ENCODE assay signal across 34 mouse cellular contexts in the genomic region with DNA sequence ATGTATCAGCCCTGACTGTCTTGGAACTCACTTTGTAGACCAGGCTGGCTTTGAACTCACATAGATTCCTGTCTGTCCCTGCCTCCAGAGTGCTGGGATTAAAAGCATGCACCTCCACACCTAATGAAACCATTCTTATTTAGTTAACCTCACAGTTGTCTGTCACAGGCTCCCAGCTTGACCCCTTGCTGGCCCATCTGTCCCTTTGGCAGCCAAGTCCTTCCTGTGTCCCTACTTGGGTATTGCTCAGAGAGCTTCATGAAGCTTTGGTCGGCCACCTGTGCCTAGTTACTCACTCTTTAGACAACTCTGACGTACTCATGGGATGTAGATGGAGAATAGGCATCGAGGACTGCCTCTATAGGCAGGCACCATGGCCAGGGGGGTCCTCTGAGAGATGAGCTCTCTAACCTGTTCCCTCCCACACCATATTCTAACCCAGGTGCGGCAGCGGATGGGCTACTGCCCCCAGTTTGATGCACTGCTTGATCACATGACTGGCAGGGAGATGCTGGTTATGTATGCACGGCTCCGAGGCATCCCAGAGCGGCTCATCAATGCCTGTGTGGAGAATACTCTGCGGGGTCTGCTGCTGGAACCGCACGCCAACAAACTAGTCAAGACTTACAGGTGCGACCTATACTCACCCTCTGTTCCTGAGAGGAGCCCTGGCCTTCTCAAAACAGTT. TPM values are rescaled to one million over a fixed set of nuclear protein-coding genes. Genes with fewer than 3 reads are reported as not detected.
DNase-seq lines count a peak whose midpoint lies in the region; ATAC-seq and TF ChIP-seq lines count a peak whose summit lies in the region.
"Had no signal": no experiment of that assay in that cellular context is flagged by ENCODE, and none has a peak within 500 bp of the region (broad histone marks: within the 10 kb centered on the region; RNA-seq: fewer than 3 reads in every experiment).

No protein-coding gene starts in this region.

- no peaks in the 10 kb centered on the region for H3K4me1 ChIP-seq in embryonic facial prominence, embryonic 13.5 days
- H3K4me1 ChIP-seq in embryonic facial prominence, embryonic 10.5 days = no peaks in the 10 kb centered on the region
- no peaks in the 10 kb centered on the region for H3K4me1 ChIP-seq in MEL (ENCODE audit: control insufficient read depth in 1 of 2, insufficient read depth in 2 of 2, low read length in 2 of 2)
- no peaks in the 10 kb centered on the region for H3K4me1 ChIP-seq in kidney, embryonic 14.5 days (ENCODE audit: control insufficient read depth, insufficient read depth, low read length)
- H3K4me1 ChIP-seq: embryonic facial prominence, embryonic 12.5 days; heart, embryonic 15.5 days had no signal

- no peak for ATAC-seq in embryonic facial prominence, embryonic 13.5 days (ENCODE audit: insufficient number of reproducible peaks, insufficient read depth, low FRiP score, low TSS enrichment, low read depth)
- no peak for ATAC-seq in kidney, embryonic 14.5 days (ENCODE audit: low FRiP score, low TSS enrichment)
- ATAC-seq: forebrain, postnatal 0 days; intestine, postnatal 0 days; Patski had no signal

- H3K4me3 ChIP-seq in embryonic facial prominence, embryonic 13.5 days = no peak overlapping the region
- H3K4me3 ChIP-seq in embryonic facial prominence, embryonic 10.5 days = no peak overlapping the region
- no peak overlapping the region for H3K4me3 ChIP-seq in MEL (ENCODE audit: control insufficient read depth in 1 of 2, insufficient read depth in 1 of 2, low read depth in 2 of 2, low read length in 2 of 2)
- H3K4me3 ChIP-seq in kidney, embryonic 14.5 days (ENCODE audit: low read length) = no peak overlapping the region
- H3K4me3 ChIP-seq: embryonic facial prominence, embryonic 12.5 days; heart, embryonic 10.5 days; heart, embryonic 15.5 days had no signal

- TF ChIP-seq POLR2A in MEL (IDR thresholded peaks at IDR 0.05; ENCODE audit: control insufficient read depth in 1 of 2, insufficient read depth in 1 of 2, low read depth in 1 of 2, low read length in 2 of 2, poor library complexity in 1 of 2) = no peak

- 0 out of 2 replicates have a peak overlapping the region, but pooled peaks have one; percentile 6 for H3K9ac ChIP-seq in embryonic facial prominence, embryonic 13.5 days
- H3K9ac ChIP-seq in MEL (ENCODE audit: control insufficient read depth, low read depth, low read length, poor library complexity, severe bottlenecking) = no peak overlapping the region
- H3K9ac ChIP-seq in kidney, embryonic 14.5 days (ENCODE audit: low read depth, low read length) = no peak overlapping the region
- H3K9ac ChIP-seq: embryonic facial prominence, embryonic 12.5 days; forebrain, postnatal 0 days; heart, embryonic 15.5 days; hindbrain, embryonic 14.5 days; liver, embryonic 14.5 days had no signal

- no peak for TF ChIP-seq CTCF in MEL (IDR thresholded peaks at IDR 0.05 in 2 of 3, conservative IDR thresholded peaks at IDR 0.05 in 1 of 3; ENCODE audit: control insufficient read depth in 1 of 3, insufficient read depth in 1 of 3, low read depth in 2 of 3, low read length in 3 of 3, poor library complexity in 1 of 3, severe bottlenecking in 1 of 3)

- no peaks in the 10 kb centered on the region for H3K79me2 ChIP-seq in MEL (ENCODE audit: control insufficient read depth, insufficient read depth, low read length, poor library complexity)

- no peak for DNase-seq in embryonic facial prominence, embryonic 10.5 days (ENCODE audit: low spot score)
- no peak for DNase-seq in MEL (ENCODE audit: low read depth, low spot score)
- peak; percentile 65 to 70 for DNase-seq in cerebellum, adult 18-20 months
- DNase-seq in cerebellum, postnatal 10 days = peak; percentile 58 to 70
- DNase-seq in gastrocnemius, postnatal 14 days = no peak
- no peak for DNase-seq in layer of hippocampus, adult 11-12 months (ENCODE audit: low spot score)
- DNase-seq: adrenal gland, postnatal 14 days; forebrain, postnatal 0 days; gastrocnemius, postnatal 10 days; heart, postnatal 36 days; kidney, adult 9 months; kidney, postnatal 36 days; left cerebral cortex, postnatal 4 days; lung, adult 2 months; lung, postnatal 10 days; midbrain, embryonic 14.5 days; right cerebral cortex, adult 18-20 months; right cerebral cortex, postnatal 4 days; thymus, adult 18-20 months; thymus, postnatal 36 days had no signal

- no peak for TF ChIP-seq EP300 in MEL (IDR thresholded peaks at IDR 0.05; ENCODE audit: low read depth in 1 of 2, low read length in 2 of 2)

- H3K27me3 ChIP-seq in embryonic facial prominence, embryonic 13.5 days = no peaks in the 10 kb centered on the region
- no peaks in the 10 kb centered on the region for H3K27me3 ChIP-seq in embryonic facial prominence, embryonic 10.5 days (replicated peaks; ENCODE audit: low read depth, poor library complexity, severe bottlenecking)
- no peaks in the 10 kb centered on the region for H3K27me3 ChIP-seq in MEL (ENCODE audit: control insufficient read depth in 1 of 2, insufficient read depth in 2 of 2, low read length in 2 of 2)
- H3K27me3 ChIP-seq in kidney, embryonic 14.5 days (ENCODE audit: control insufficient read depth, insufficient read depth, low read length) = no peaks in the 10 kb centered on the region
- H3K27me3 ChIP-seq: embryonic facial prominence, embryonic 12.5 days; heart, embryonic 15.5 days; Patski had no signal

- TF ChIP-seq RAD21 in MEL (IDR thresholded peaks at IDR 0.05; ENCODE audit: low read depth, low read length) = no peak

- H3K27ac ChIP-seq in embryonic facial prominence, embryonic 13.5 days = no peak overlapping the region
- H3K27ac ChIP-seq in embryonic facial prominence, embryonic 10.5 days (replicated peaks) = no peak overlapping the region
- H3K27ac ChIP-seq in MEL (ENCODE audit: control insufficient read depth, low read depth, low read length) = no peak overlapping the region
- no peak overlapping the region for H3K27ac ChIP-seq in kidney, embryonic 14.5 days (ENCODE audit: low read depth, low read length)
- H3K27ac ChIP-seq: embryonic facial prominence, embryonic 12.5 days; heart, embryonic 10.5 days; heart, embryonic 15.5 days; hindbrain, embryonic 14.5 days; liver, embryonic 14.5 days; stomach, postnatal 0 days had no signal

- intact Hi-C loops in gastrocnemius, postnatal 14 days (cut with DNase I; ENCODE audit: low total_unique reads) = no loop called here

- H3K4me2 ChIP-seq in embryonic facial prominence, embryonic 13.5 days = no peak overlapping the region
- no peak overlapping the region for H3K4me2 ChIP-seq in kidney, embryonic 14.5 days (replicated peaks; ENCODE audit: low read depth, low read length)
- H3K4me2 ChIP-seq: embryonic facial prominence, embryonic 12.5 days; heart, embryonic 15.5 days; hindbrain, embryonic 14.5 days had no signal

- H3K9me3 ChIP-seq in embryonic facial prominence, embryonic 13.5 days = no peaks in the 10 kb centered on the region
- no peaks in the 10 kb centered on the region for H3K9me3 ChIP-seq in embryonic facial prominence, embryonic 10.5 days
- no peaks in the 10 kb centered on the region for H3K9me3 ChIP-seq in MEL (replicated peaks; ENCODE audit: insufficient read depth, low read length)
- no peaks in the 10 kb centered on the region for H3K9me3 ChIP-seq in kidney, embryonic 14.5 days (ENCODE audit: control insufficient read depth, low read length)
- H3K9me3 ChIP-seq: embryonic facial prominence, embryonic 12.5 days; G1E; heart, embryonic 10.5 days; heart, embryonic 15.5 days had no signal

- peaks cover 44% of the 10 kb centered on the region for H3K36me3 ChIP-seq in embryonic facial prominence, embryonic 13.5 days
- H3K36me3 ChIP-seq in embryonic facial prominence, embryonic 10.5 days (replicated peaks) = peaks cover 67% of the 10 kb centered on the region
- peaks cover 0 to 2% of the 10 kb centered on the region in 2 experiments; a peak in 1 of 4 replicates for H3K36me3 ChIP-seq in MEL (ENCODE audit: control insufficient read depth in 1 of 2, insufficient read depth in 2 of 2, low read length in 2 of 2)
- peaks cover 29% of the 10 kb centered on the region for H3K36me3 ChIP-seq in kidney, embryonic 14.5 days (ENCODE audit: control insufficient read depth, insufficient read depth, low read length)

- WGBS in embryonic facial prominence, embryonic 13.5 days = 89% methylated on average over 12 of the region's 12 CpGs
- 88% methylated on average over 12 of the region's 12 CpGs for WGBS in embryonic facial prominence, embryonic 10.5 days
- 87% methylated on average over 12 of the region's 12 CpGs for WGBS in kidney, embryonic 14.5 days

RNA-seq across cellular contexts. Expression of a gene that starts 7.1 kb away (rescaled TPM):
- polyA plus RNA-seq in embryonic facial prominence, embryonic 13.5 days (2015; fragmentation: Nextera tagmentation; extraction: Ambion mirVana) = 296 and 317 TPM in 2 replicates
- 471 and 476 TPM in 2 replicates for polyA plus RNA-seq in embryonic facial prominence, embryonic 10.5 days (2016; fragmentation: Nextera tagmentation; extraction: Ambion mirVana)
- 156 and 167 TPM in 2 replicates for total RNA-seq in MEL (2012; rRNA removed)
- polyA plus RNA-seq in MEL (2012; ENCODE audit: insufficient read depth in 1 of 2, insufficient read length in 2 of 2, low read depth in 1 of 2, low replicate concordance in 2 of 2, missing spikeins in 1 of 2) = 100 to 1,000 TPM in 1 of 2 experiments, not detected in 1; 282 TPM
- polyA plus RNA-seq in kidney, embryonic 14.5 days (2014; fragmentation: Nextera tagmentation; extraction: Ambion mirVana) = 306 and 312 TPM in 2 replicates
- 10 to 100 TPM; 48.2 to 51.5 TPM for total RNA-seq in gastrocnemius, postnatal 14 days (2021)

RNA-seq across cellular contexts. Expression of a gene that starts 19.2 kb away (rescaled TPM):
- 70.6 and 78.0 TPM in 2 replicates for polyA plus RNA-seq in embryonic facial prominence, embryonic 13.5 days (2015; fragmentation: Nextera tagmentation; extraction: Ambion mirVana)
- polyA plus RNA-seq in embryonic facial prominence, embryonic 10.5 days (2016; fragmentation: Nextera tagmentation; extraction: Ambion mirVana) = 86.2 and 89.0 TPM in 2 replicates
- total RNA-seq in MEL (2012; rRNA removed) = 54.4 and 65.6 TPM in 2 replicates
- 10 to 100 TPM in 1 of 2 experiments, not detected in 1; 48.6 TPM for polyA plus RNA-seq in MEL (2012; ENCODE audit: insufficient read depth in 1 of 2, insufficient read length in 2 of 2, low read depth in 1 of 2, low replicate concordance in 2 of 2, missing spikeins in 1 of 2)
- polyA plus RNA-seq in kidney, embryonic 14.5 days (2014; fragmentation: Nextera tagmentation; extraction: Ambion mirVana) = 114 and 120 TPM in 2 replicates
- total RNA-seq in gastrocnemius, postnatal 14 days (2021) = 100 to 1,000 TPM; 133 to 200 TPM

RNA-seq across cellular contexts. Expression of a gene that starts 35.6 kb away (rescaled TPM):
- 3.5 and 5.5 TPM in 2 replicates for polyA plus RNA-seq in embryonic facial prominence, embryonic 13.5 days (2015; fragmentation: Nextera tagmentation; extraction: Ambion mirVana)
- 2.5 and 3.6 TPM in 2 replicates for polyA plus RNA-seq in embryonic facial prominence, embryonic 10.5 days (2016; fragmentation: Nextera tagmentation; extraction: Ambion mirVana)
- 0.49 and 0.62 TPM in 2 replicates for total RNA-seq in MEL (2012; rRNA removed)
- 1 to 10 TPM in 1 of 2 experiments, not detected in 1; 1.8 TPM for polyA plus RNA-seq in MEL (2012; ENCODE audit: insufficient read depth in 1 of 2, insufficient read length in 2 of 2, low read depth in 1 of 2, low replicate concordance in 2 of 2, missing spikeins in 1 of 2)
- polyA plus RNA-seq in kidney, embryonic 14.5 days (2014; fragmentation: Nextera tagmentation; extraction: Ambion mirVana) = 2.5 and 2.8 TPM in 2 replicates
- total RNA-seq in gastrocnemius, postnatal 14 days (2021) = under 1 TPM; 0.76 to 0.89 TPM

RNA-seq across cellular contexts. Expression of a gene that starts 55.5 kb away (rescaled TPM):
- 5.3 and 6.5 TPM in 2 replicates for polyA plus RNA-seq in embryonic facial prominence, embryonic 13.5 days (2015; fragmentation: Nextera tagmentation; extraction: Ambion mirVana)
- polyA plus RNA-seq in embryonic facial prominence, embryonic 10.5 days (2016; fragmentation: Nextera tagmentation; extraction: Ambion mirVana) = 6.1 and 7.1 TPM in 2 replicates
- 27.3 and 32.4 TPM in 2 replicates for total RNA-seq in MEL (2012; rRNA removed)
- 10 to 100 TPM; 36.6 to 37.1 TPM for polyA plus RNA-seq in MEL (2012; ENCODE audit: insufficient read depth in 1 of 2, insufficient read length in 2 of 2, low read depth in 1 of 2, low replicate concordance in 2 of 2, missing spikeins in 1 of 2)
- 10.0 and 13.1 TPM in 2 replicates for polyA plus RNA-seq in kidney, embryonic 14.5 days (2014; fragmentation: Nextera tagmentation; extraction: Ambion mirVana)
- total RNA-seq in gastrocnemius, postnatal 14 days (2021) = 1 to 10 TPM; 9.0 to 9.8 TPM

RNA-seq across cellular contexts. Expression of a gene that starts 56.4 kb away (rescaled TPM):
- polyA plus RNA-seq in embryonic facial prominence, embryonic 13.5 days (2015; fragmentation: Nextera tagmentation; extraction: Ambion mirVana) = not detected in 2 replicates
- 0.16 TPM in 1 of 2 replicates, not detected in the other for polyA plus RNA-seq in embryonic facial prominence, embryonic 10.5 days (2016; fragmentation: Nextera tagmentation; extraction: Ambion mirVana)
- total RNA-seq in MEL (2012; rRNA removed) = 0.04 and 0.07 TPM in 2 replicates
- under 1 TPM in 1 of 2 experiments, not detected in 1; 0.03 TPM for polyA plus RNA-seq in MEL (2012; ENCODE audit: insufficient read depth in 1 of 2, insufficient read length in 2 of 2, low read depth in 1 of 2, low replicate concordance in 2 of 2, missing spikeins in 1 of 2)
- not detected in 2 replicates for polyA plus RNA-seq in kidney, embryonic 14.5 days (2014; fragmentation: Nextera tagmentation; extraction: Ambion mirVana)
- under 1 TPM in 1 of 2 experiments, not detected in 1; 0.09 TPM for total RNA-seq in gastrocnemius, postnatal 14 days (2021)
- total RNA-seq: adrenal gland, postnatal 14 days; granulocyte monocyte progenitor cell, adult 5-6 weeks; monocyte, adult 5-6 weeks had no signal
- polyA plus RNA-seq: forebrain, embryonic 11.5 days; G1E; heart, embryonic 10.5 days; heart, embryonic 15.5 days; intestine, postnatal 0 days; stomach, postnatal 0 days had no signal

Comparison
In these comparisons a context has a peak if more than half of its experiments do, and no peak if none do; other contexts are left out.
1. DNase-seq: peak in cerebellum, adult 18-20 months (2 of 2) and cerebellum, postnatal 10 days (2 of 2); none in embryonic facial prominence, embryonic 10.5 days (single experiment), MEL (single experiment), gastrocnemius, postnatal 14 days (single experiment) and layer of hippocampus, adult 11-12 months (single experiment).